Mouse (Mus musculus) midbrain, embryonic 15.5 days (tissue): Measurements from ENCODE around the gene Gsn. TPM values are rescaled to one million over a fixed set of nuclear protein-coding genes. Genes with fewer than 3 reads are reported as not detected.

ENCODE experiments used
- ATAC-seq: fragments of 200-750 bp; cut with Nextera tagmentation; replicated peaks from 2 replicates; pipeline ENCODE4 v1.8.0; 2017; ENCODE audit warnings: moderate TSS enrichment
- H3K27ac ChIP-seq: fragments of 300-500 bp; sonication (generic); 2 replicates; pipeline ENCODE4 v1.5.1; 2015; ENCODE audit warnings: mild to moderate bottlenecking, inconsistent platforms
- H3K27me3 ChIP-seq: fragments of 300-500 bp; sonication (generic); replicated peaks from 2 replicates; pipeline ENCODE4 v1.6.1; 2015; ENCODE audit warnings: inconsistent platforms
- H3K36me3 ChIP-seq: fragments of 300-500 bp; sonication (generic); replicated peaks from 2 replicates; pipeline ENCODE4 v1.6.1; 2015; ENCODE audit warnings: inconsistent platforms
- H3K4me1 ChIP-seq: fragments of 300-500 bp; sonication (generic); 2 replicates; pipeline ENCODE4 v1.6.1; 2015; ENCODE audit warnings: inconsistent platforms
- H3K4me2 ChIP-seq: fragments of 300-500 bp; sonication (generic); 2 replicates; pipeline ENCODE4 v1.6.1; 2015; ENCODE audit warnings: inconsistent platforms, mild to moderate bottlenecking, moderate library complexity
- H3K4me3 ChIP-seq: fragments of 300-500 bp; sonication (generic); 2 replicates; pipeline ENCODE4 v1.5.1; 2015; ENCODE audit warnings: mild to moderate bottlenecking, inconsistent platforms
- H3K9ac ChIP-seq: fragments of 300-500 bp; sonication (generic); 2 replicates; pipeline ENCODE4 v1.6.1; 2015; ENCODE audit warnings: mild to moderate bottlenecking, inconsistent platforms
- H3K9me3 ChIP-seq: fragments of 300-500 bp; sonication (generic); 2 replicates; pipeline ENCODE4 v1.6.1; 2016; ENCODE audit warnings: inconsistent platforms
- WGBS: fragments of 180-500 bp; shearing (Covaris S2); methylation state at CpG from one replicate; pipeline ENCODE4 v1.1.7; 2015; ENCODE audit warnings: mixed read lengths; 5-methylcytosine and 5-hydroxymethylcytosine counted together
- polyA plus RNA-seq: library from polyadenylated mRNA; unstranded; fragments of >200 nt; fragmentation: Nextera tagmentation; extraction: Ambion mirVana; gene quantifications from 2 replicates; pipeline ENCODE4 v1.2.1, GENCODE M21; 2015

Gsn gene
- 18.9 and 19.2 TPM in 2 replicates for polyA plus RNA-seq

GRCm38 (mm10) chr2:35255885-35256833 is at the start of gene Gsn:
Gsn (plus strand) TSS chr2:35256380.
- peaks cover 21% of the 10 kb centered on the region for H3K27me3 ChIP-seq
- peak within 1 kb of the TSS; percentile 88 for H3K4me2 ChIP-seq
- 3% methylated on average over 50 of the region's 54 CpGs for WGBS
- H3K9me3 ChIP-seq, result no peaks in the 10 kb centered on the region
- peak; percentile 92 for ATAC-seq
- peak within 1 kb of the TSS; percentile 45 for H3K9ac ChIP-seq
- H3K27ac ChIP-seq, result no peak within 1 kb of the TSS
- peaks cover 7% of the 10 kb centered on the region for H3K4me1 ChIP-seq
- no peaks in the 10 kb centered on the region for H3K36me3 ChIP-seq
- H3K4me3 ChIP-seq, result peak within 1 kb of the TSS; percentile 46

DNA sequence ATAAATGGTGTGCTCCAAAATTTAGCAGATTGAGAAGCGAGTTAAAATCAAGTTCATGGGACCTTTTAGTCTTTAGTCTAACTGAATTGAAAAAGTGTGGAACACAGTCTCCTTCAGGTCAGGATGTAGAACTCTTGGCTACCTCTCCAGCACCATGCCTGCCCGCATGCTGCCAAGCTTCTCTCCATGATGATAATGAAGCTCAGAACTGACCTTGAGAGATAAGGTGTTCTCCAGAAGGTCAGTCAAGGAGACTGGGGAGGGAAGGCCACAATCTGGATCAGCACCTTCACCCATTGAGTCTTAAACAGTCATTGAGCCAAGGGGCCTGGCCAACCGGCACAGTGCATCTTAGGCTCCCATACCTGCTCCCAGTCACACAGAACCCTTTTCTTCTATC is 49.4 kb upstream of the Gsn start:
- 88% methylated on average over 3 of the region's 3 CpGs for WGBS
- ATAC-seq, result no peak
- Histone ChIP-seq H3K27me3 (no peaks in the 10 kb centered on the region), H3K36me3 (no peaks in the 10 kb centered on the region), H3K27ac (no peak overlapping the region), H3K4me2 (no peak overlapping the region), H3K4me1 (no peaks in the 10 kb centered on the region), H3K4me3 (no peak overlapping the region), H3K9me3 (no peaks in the 10 kb centered on the region), H3K9ac (no peak overlapping the region)

- H3K4me3 ChIP-seq, result no peak overlapping the region
- WGBS, result 82% methylated on average over 3 of the region's 3 CpGs
- no peaks in the 10 kb centered on the region for H3K36me3 ChIP-seq
- H3K9me3 ChIP-seq, result no peaks in the 10 kb centered on the region
- no peak overlapping the region for H3K27ac ChIP-seq
- H3K9ac ChIP-seq, result no peak overlapping the region
- H3K27me3 ChIP-seq, result no peaks in the 10 kb centered on the region
- no peak overlapping the region for H3K4me2 ChIP-seq
- no peak for ATAC-seq
- no peaks in the 10 kb centered on the region for H3K4me1 ChIP-seq
Observed at GRCm38 (mm10) chr2:35208054-35208453, 48.1 kb upstream of the Gsn start.

GRCm38 (mm10) chr2:35208931-35209665 is 47.1 kb upstream of the Gsn start:
- H3K27ac ChIP-seq, result no peak overlapping the region
- H3K4me3 ChIP-seq, result no peak overlapping the region
- no peaks in the 10 kb centered on the region for H3K4me1 ChIP-seq
- no peak overlapping the region for H3K4me2 ChIP-seq
- H3K36me3 ChIP-seq, result no peaks in the 10 kb centered on the region
- no peaks in the 10 kb centered on the region for H3K27me3 ChIP-seq
- no peaks in the 10 kb centered on the region for H3K9me3 ChIP-seq
- no peak overlapping the region for H3K9ac ChIP-seq
- no peak for ATAC-seq
- 71% methylated on average over 8 of the region's 8 CpGs for WGBS

DNA sequence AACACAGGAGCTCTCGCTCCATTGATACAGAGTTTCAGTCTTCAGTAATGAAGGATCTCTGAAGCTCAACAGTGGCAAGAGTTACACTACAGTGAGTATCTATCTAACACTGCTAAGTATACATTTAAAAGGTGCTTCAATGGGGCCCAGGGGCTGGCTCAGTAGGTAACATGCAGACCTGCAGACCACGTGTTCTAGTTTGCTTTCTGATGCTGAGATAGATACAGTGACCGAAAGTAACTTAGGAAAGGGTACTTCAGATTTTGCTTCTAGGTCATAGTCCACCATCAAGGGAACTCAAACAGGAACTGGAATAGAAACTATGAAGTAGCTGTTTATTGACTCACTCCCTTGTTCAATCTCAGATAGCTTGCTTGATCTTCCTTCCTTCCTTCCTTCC is 44.5 kb upstream of the Gsn start:
- no peaks in the 10 kb centered on the region for H3K9me3 ChIP-seq
- no peak overlapping the region for H3K4me2 ChIP-seq
- ATAC-seq, result no peak
- H3K27me3 ChIP-seq, result no peaks in the 10 kb centered on the region
- no peak overlapping the region for H3K9ac ChIP-seq
- no peaks in the 10 kb centered on the region for H3K36me3 ChIP-seq
- WGBS, result 79% methylated on average over 3 of the region's 3 CpGs
- H3K4me1 ChIP-seq, result peaks cover 13% of the 10 kb centered on the region
- no peak overlapping the region for H3K27ac ChIP-seq
- no peak overlapping the region for H3K4me3 ChIP-seq

GRCm38 (mm10) chr2:35213345-35213910 is 42.8 kb upstream of the Gsn start:
- no peaks in the 10 kb centered on the region for H3K36me3 ChIP-seq
- WGBS, result 87% methylated on average over 12 of the region's 12 CpGs
- H3K4me3 ChIP-seq, result no peak overlapping the region
- H3K9ac ChIP-seq, result no peak overlapping the region
- no peaks in the 10 kb centered on the region for H3K9me3 ChIP-seq
- no peak overlapping the region for H3K4me2 ChIP-seq
- no peak for ATAC-seq
- H3K27ac ChIP-seq, result no peak overlapping the region
- H3K27me3 ChIP-seq, result no peaks in the 10 kb centered on the region
- peaks cover 13% of the 10 kb centered on the region for H3K4me1 ChIP-seq

DNA sequence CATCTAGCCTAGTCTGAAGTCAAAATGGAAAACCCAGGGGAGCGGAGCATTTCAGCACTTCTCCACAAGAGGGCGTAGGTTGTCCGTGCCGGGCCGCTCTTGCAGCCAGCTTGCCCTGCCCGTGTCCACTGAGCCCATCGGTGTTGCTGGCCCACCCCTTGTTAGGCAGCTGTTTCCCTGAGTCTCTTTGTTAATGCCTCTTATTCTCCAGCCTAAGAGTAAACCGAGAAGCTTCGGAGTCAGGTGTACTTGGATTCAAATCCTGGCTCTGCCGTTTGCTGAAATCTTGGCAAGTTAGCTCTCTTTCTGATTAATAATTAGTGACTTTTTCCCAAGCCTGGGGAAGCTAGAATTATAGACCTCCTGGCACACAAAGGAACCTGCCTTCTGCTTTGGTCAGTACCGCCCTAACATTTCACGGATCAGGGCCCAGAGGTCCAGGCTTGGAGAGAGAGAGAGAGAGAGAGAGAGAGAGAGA is 41.3 kb upstream of the Gsn start:
- 3% methylated on average over 12 of the region's 12 CpGs for WGBS
- ATAC-seq, result peak; percentile 78
- H3K36me3 ChIP-seq, result no peaks in the 10 kb centered on the region
- no peaks in the 10 kb centered on the region for H3K27me3 ChIP-seq
- no peak overlapping the region for H3K9ac ChIP-seq
- H3K4me3 ChIP-seq, result no peak overlapping the region
- peaks cover 13% of the 10 kb centered on the region for H3K4me1 ChIP-seq
- H3K27ac ChIP-seq, result no peak overlapping the region
- no peaks in the 10 kb centered on the region for H3K9me3 ChIP-seq
- peak overlapping the region; percentile 43 for H3K4me2 ChIP-seq

DNA sequence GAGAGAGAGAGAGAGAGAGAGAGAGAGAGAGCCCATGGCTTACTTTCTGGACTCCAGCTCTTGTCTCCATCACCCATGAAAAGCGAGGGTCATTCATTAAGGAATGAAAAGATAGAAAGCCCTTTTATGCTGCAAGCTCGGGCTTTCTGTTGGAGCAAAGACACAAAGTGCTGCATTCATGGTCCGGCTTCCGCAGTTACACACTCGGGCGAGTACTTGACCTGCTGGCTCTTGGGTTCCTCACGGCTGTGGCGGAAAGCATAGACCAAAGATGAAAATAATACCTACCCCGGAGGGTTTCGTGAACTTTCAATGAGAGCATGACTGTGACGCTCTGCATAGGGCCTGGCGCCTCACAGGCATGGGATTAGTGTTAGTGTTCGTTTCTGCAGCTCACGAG is 40.8 kb upstream of the Gsn start:
- Histone ChIP-seq H3K9me3 (no peaks in the 10 kb centered on the region), H3K27ac (no peak overlapping the region), H3K27me3 (no peaks in the 10 kb centered on the region), H3K4me1 (peaks cover 13% of the 10 kb centered on the region), H3K9ac (no peak overlapping the region), H3K4me2 (peak overlapping the region; percentile 43; the same call in 1 of the 2 replicates), H3K36me3 (no peaks in the 10 kb centered on the region), H3K4me3 (no peak overlapping the region)
- ATAC-seq, result no peak
- WGBS, result 27% methylated on average over 14 of the region's 14 CpGs

GRCm38 (mm10) chr2:35216701-35217100 is 39.5 kb upstream of the Gsn start:
- ATAC-seq, result no peak
- H3K4me1 ChIP-seq, result peaks cover 13% of the 10 kb centered on the region
- WGBS, result 92% methylated on average over 2 of the region's 2 CpGs
- H3K36me3 ChIP-seq, result no peaks in the 10 kb centered on the region
- no peak overlapping the region for H3K4me3 ChIP-seq
- H3K27ac ChIP-seq, result no peak overlapping the region
- no peak overlapping the region for H3K4me2 ChIP-seq
- H3K27me3 ChIP-seq, result no peaks in the 10 kb centered on the region
- H3K9me3 ChIP-seq, result no peaks in the 10 kb centered on the region
- H3K9ac ChIP-seq, result no peak overlapping the region

DNA sequence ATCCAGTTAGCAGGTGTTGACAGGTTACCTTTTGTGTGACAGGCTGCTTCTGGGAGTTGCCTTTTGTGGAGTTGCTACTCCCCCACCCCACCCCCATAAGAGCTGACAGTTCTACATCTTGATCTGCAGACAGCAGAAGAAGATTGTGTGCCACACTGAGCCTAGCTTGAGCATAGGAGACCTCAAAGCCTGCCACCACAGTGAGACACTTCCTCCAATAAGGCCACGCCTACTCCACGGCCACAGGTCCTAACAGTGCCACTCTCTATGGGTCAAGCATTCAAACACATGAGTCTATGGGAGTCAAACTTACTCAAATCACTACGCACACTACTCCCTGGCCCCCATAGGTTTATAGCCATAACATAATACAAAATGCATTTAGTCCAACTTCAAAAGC is 37.4 kb upstream of the Gsn start:
- Histone ChIP-seq H3K27ac (no peak overlapping the region), H3K36me3 (no peaks in the 10 kb centered on the region), H3K27me3 (no peaks in the 10 kb centered on the region), H3K9ac (no peak overlapping the region), H3K4me2 (no peak overlapping the region), H3K9me3 (no peaks in the 10 kb centered on the region), H3K4me3 (no peak overlapping the region), H3K4me1 (peaks cover 13% of the 10 kb centered on the region)
- WGBS, result 98% methylated on average over 3 of the region's 3 CpGs
- ATAC-seq, result no peak

DNA sequence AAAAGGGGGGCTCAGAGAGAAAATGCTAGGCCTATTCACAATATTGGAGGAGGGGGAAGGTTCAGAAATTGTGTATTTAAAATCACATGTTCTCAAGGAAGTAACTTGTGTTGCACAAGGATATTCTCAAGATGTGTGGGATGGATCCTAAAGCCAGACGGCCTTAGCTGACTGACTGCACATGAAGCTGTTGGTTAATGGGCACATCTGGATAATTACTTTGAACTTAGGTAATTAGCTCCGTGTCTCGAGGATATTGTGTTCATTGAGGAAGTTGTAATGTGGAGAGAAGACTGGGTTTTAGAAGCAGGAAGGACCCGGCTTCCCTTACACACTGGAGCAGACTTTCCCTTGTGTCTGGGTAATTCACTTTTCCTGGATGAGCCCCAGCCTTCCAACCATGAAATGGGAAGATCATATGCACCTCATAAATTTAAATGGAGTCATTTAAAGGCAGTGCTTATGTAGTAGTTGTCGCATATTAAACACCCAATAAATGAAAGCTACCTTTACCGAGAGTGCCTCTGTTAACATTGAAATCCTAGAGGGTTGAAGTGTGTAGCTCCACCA is 33.3 kb upstream of the Gsn start:
- Histone ChIP-seq H3K36me3 (no peaks in the 10 kb centered on the region), H3K4me2 (no peak overlapping the region), H3K4me1 (no peaks in the 10 kb centered on the region), H3K4me3 (no peak overlapping the region), H3K27me3 (no peaks in the 10 kb centered on the region), H3K9ac (no peak overlapping the region), H3K27ac (no peak overlapping the region), H3K9me3 (no peaks in the 10 kb centered on the region)
- whole genome bisulfite sequencing, result 74% methylated on average over 6 of the region's 6 CpGs
- no peak for ATAC-seq

GRCm38 (mm10) chr2:35224285-35224684 is 31.9 kb upstream of the Gsn start:
- 93% methylated on average over 15 of the region's 15 CpGs for WGBS
- no peak for ATAC-seq

More at GRCm38 (mm10) chr2:35224285-35224684, 31.9 kb upstream of the Gsn start:
- Histone ChIP-seq H3K27me3 (no peaks in the 10 kb centered on the region), H3K4me2 (no peak overlapping the region), H3K9me3 (no peaks in the 10 kb centered on the region), H3K9ac (no peak overlapping the region), H3K4me3 (no peak overlapping the region), H3K36me3 (no peaks in the 10 kb centered on the region), H3K27ac (no peak overlapping the region), H3K4me1 (no peaks in the 10 kb centered on the region)
